Mouse (Mus musculus): ENCODE data around the gene Chchd6. TPM values are rescaled to one million over a fixed set of nuclear protein-coding genes. Genes with fewer than 3 reads are reported as not detected.

The Chchd6 gene
- polyA plus RNA-seq (2015; fragmentation: Nextera tagmentation; extraction: Ambion mirVana): 164 and 192 TPM in 2 replicates

GRCm38 (mm10) chr6:89595018-89595776 lies at the start of gene Chchd6:
Gene Chchd6 (minus strand): TSS chr6:89595652.

GRCm38 (mm10) chr6:89643798-89644270 lies 48.4 kb upstream of the Chchd6 start, which contains the start of gene Txnrd3:
Gene Txnrd3 (plus strand): TSS chr6:89643988.

GRCm38 (mm10) chr6:89362281-89363106 lies 233.0 kb downstream of the Chchd6 start, which contains the start of gene Plxna1:
Gene Plxna1 (minus strand): TSS chr6:89362620.

Other genes starting within 250 kb of the Chchd6 start
- 40.2 and 45.5 TPM in 2 replicates for gene Plxna1, start 233.0 kb downstream of the Chchd6 start, polyA plus RNA-seq (2015; fragmentation: Nextera tagmentation; extraction: Ambion mirVana)
- gene Txnrd3, start 48.3 kb upstream of the Chchd6 start, polyA plus RNA-seq (2015; fragmentation: Nextera tagmentation; extraction: Ambion mirVana): 15.1 and 16.0 TPM in 2 replicates
- gene Vmn1r40, start 111.9 kb upstream of the Chchd6 start, polyA plus RNA-seq (2015; fragmentation: Nextera tagmentation; extraction: Ambion mirVana): not detected in 2 replicates
- gene Vmn1r41, start 145.1 kb upstream of the Chchd6 start, polyA plus RNA-seq (2015; fragmentation: Nextera tagmentation; extraction: Ambion mirVana): not detected in 2 replicates

All from neural tube, postnatal 0 days (tissue).